Mouse (Mus musculus): Measurements from ENCODE around the gene Fat3.

DNA sequence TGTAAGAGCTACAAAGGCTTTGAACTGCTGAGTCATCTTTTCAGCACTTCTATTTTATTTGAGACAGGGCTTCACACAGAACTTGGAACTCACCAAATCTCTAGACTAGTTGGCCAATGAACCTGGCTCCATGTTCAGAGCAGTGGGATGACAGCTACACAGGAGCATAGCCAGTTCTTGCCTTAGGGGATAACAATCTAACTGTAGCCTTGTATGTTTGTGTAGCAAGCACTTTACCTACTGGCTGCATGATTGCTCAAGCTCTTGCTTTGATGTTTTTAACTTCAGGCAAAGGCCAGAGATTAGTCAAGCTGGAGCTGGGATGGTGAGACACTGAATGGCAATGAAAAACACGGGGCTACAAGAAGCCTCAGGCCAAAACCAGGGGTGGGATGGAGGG, 146.2 kb downstream of the Fat3 start:
- TF ChIP-seq GATA1 (IDR thresholded peaks at IDR 0.05; ENCODE audit: borderline replicate concordance, low read length) (no peak), FLI1 (IDR thresholded peaks at IDR 0.05; ENCODE audit: low read length) (no peak)
